Mouse (Mus musculus) lung, adult 18-20 months (tissue): ENCODE results near the gene Casd1.
A peak's percentile ranks its signal among the peaks of the same experiment; 100 is the strongest.
"Not testable (repeated sequence)": the region's sequence is repeated elsewhere in the genome, so short reads cannot be mapped to it uniquely, and the experiment has no call there.

ENCODE experiments used
- DNase-seq, 2 experiments: peaks; one replicate each; pipeline ENCODE4 v3.0.0; 2022; ENCODE audit warnings: mixed read lengths in 2 of 2

The Casd1 gene

GRCm38 (mm10) chr6:4617911-4618310 lies 17.3 kb downstream of the Casd1 start:
- peak; percentile 10 to 11 for DNase-seq

- DNase-seq = no peak
Observed at GRCm38 (mm10) chr6:4631464-4631863, 30.8 kb downstream of the Casd1 start.

DNA sequence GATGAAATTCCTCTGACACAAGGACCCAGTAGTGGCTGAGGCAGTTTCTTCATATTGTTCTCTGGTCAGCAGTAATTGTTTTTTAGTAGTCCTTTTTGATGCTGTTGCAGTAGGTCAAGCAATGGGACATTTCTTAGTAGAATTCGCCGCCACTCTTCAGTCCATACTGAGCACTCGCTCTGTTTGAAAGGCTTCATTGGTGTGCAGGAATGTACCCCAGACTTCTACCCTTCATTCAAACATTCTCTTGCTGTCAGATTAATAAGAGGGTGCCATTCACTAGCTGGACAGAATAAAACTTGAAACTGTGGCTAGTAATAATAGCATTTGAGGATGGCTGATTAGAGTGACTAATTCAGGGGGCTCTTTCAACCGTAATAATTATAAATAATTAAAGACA lies 32.5 kb downstream of the Casd1 start:
- no peak for DNase-seq

DNA sequence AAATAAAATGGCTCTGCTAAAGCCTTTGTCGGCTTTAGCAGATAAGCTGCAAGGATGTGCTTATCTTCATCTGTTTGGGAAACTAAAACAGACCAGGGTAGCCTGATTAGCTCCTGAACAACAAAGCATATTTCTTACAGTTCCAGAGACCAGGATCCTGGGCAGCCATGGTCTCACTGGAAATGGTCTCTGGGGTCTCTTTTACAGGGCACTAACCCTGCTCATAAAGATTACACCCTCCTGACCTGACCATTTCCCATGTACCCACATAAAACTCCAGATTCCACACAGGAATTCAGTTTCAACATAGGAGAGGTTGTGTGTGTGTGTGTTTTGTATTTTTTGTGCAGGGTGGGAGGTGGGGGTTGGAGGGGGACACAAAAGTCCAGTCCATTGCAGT lies 34.2 kb downstream of the Casd1 start:
- DNase-seq = no peak

DNA sequence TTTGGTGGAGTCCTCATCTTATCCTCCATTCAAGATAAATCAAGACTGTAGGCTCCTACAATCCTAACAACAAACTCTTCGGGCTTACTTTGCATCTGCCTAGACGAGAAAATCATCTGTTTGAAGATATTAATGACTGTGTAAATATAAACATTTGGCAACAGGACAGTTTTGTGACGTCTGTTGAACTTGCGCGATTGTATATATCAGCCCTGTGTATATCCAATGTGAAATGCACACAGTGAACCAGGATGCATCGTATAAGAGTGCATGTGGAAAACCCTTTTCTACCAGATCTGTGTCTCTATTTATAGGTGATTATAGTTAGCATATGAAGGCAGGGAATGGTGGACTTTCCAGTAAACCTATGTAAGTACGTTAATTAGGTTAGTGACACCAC lies 41.4 kb downstream of the Casd1 start:
- no peak for DNase-seq

GRCm38 (mm10) chr6:4647351-4647750 lies 46.7 kb downstream of the Casd1 start:
- no peak for DNase-seq

GRCm38 (mm10) chr6:4652596-4653134 lies 52.0 kb downstream of the Casd1 start:
- no peak for DNase-seq

DNA sequence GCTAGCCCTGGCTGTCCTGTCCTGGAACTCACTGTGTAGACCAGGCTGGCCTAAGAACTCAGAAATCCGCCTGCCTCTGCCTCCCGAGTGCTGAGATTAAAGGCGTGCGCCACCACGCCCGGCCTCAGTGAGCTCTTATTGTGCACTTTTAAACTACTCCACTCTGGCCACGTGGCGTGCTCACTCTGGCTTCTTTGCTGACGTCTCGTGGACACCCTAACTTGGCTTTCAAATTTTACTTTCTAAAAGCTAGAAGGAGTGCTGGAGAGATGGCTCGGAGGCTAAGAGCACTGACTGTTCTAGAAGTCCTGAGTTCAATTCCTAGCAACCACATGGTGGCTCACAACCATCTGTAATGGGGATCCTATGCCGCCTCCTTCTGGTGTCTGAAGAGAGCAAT lies 53.1 kb downstream of the Casd1 start:
- not testable (repeated sequence) for DNase-seq

- DNase-seq = no peak
Observed at GRCm38 (mm10) chr6:4655466-4655865, 54.8 kb downstream of the Casd1 start.

DNA sequence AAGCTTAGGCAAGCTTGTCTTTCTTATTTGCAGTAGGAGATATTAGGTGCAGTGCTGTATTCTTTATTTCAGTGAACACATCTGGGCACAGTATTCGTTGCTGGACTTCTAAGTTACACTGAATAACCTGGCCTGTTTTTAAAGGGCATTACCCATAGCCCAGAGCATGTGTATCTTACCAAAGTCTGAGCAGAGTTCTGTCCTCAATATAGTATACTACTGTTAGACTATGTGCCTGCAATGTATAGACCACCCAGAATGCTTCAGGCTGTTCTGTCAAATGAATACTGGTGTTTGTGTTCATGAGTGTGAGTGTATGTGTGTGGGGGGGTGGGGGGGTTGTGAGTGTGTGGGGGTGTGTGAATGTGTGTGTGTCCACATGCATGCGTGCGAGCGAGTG lies 55.3 kb downstream of the Casd1 start:
- DNase-seq = no peak

DNA sequence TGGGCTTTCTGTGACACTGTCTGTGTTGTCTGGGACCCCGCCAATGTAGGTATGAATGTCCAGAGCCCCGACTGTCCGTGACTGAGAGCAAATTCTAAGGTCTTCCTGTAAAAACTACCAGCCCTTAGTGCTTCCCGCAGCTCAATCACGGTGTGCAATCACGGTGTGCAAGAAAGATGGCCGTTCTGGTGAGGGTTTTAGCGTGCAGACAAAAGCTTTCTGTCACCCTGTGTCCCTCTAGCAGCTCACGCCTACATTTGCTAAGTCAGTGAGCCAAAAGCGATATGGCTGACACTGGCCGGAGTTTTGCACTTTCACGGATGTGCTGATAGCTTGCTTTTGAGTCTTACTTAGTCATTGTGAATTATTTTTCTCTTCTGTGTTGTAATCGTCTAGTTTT lies 58.2 kb downstream of the Casd1 start:
- DNase-seq = no peak

- DNase-seq = no peak
Observed at GRCm38 (mm10) chr6:4663516-4663915, 62.9 kb downstream of the Casd1 start.

DNA sequence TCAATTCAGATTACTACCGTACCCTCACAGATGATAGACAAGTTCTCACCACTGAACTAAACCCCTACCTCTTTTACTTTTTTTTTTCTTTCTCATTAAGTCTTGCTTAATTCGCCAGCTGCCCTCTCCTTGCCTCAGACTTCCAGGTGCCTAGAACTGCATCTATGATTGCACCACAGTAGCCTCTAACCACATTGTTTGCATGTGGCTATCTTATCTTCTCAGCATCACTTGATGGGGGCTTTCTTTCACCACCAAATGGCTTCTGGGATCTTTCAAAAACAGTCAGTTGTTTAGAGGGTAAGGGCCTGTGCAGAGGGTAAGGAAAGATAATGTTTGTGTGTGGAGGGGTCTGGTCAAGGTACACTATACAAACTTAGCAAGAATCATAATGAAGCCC lies 63.7 kb downstream of the Casd1 start:
- no peak for DNase-seq

DNA sequence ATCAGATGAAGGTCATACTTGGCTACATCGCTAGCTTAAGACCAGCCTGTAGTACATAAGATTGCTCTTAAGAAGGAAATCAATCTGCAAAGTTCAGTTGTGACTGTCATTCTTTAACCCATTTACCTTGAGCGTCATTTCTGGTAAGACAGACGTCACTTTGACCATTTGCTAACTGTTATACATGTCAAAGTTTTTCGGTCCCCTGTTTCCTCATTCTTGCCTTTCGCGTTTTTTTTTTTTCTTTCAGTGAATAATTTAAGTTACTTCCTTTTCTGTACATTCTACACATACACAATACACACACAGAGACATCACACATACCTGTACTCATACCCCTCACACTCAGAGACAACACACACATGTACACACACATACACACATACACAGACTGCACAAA lies 64.5 kb downstream of the Casd1 start:
- DNase-seq = no peak

GRCm38 (mm10) chr6:4677356-4677761 lies 76.7 kb downstream of the Casd1 start:
- DNase-seq = no peak

GRCm38 (mm10) chr6:4679981-4680380 lies 79.3 kb downstream of the Casd1 start:
- no peak for DNase-seq

GRCm38 (mm10) chr6:4680576-4680975 lies 79.9 kb downstream of the Casd1 start:
- DNase-seq = no peak

DNA sequence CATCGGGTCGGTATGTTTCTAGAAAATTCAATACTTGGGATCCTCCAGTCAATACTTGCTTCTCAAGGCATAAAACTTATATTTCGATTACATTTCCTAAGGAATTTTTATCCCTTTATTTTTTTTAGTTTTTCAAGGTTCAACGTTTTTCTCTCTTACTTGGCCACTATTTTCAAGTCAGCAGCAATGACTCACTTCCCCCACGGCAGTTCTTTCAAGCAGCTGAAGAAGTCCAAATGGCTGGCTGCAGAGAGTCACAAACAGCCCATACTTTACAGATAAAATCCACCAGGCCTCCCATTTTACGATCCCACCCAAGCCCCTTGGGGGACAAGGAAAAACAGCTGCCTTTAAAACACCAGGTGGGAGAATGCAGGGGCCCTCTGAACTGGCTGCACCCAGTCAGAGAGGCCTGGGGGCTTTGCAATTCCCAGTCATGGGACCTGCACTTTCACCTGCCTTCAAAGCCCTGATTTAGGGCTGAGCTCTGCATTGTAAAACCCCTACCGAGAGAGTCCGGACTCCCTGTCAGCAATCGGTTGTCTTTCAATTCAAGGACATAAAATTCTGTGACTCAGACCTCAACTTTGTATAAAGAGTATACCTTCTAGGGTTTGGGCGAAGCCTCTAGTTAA lies 84.2 kb downstream of the Casd1 start:
- DNase-seq = no peak

DNA sequence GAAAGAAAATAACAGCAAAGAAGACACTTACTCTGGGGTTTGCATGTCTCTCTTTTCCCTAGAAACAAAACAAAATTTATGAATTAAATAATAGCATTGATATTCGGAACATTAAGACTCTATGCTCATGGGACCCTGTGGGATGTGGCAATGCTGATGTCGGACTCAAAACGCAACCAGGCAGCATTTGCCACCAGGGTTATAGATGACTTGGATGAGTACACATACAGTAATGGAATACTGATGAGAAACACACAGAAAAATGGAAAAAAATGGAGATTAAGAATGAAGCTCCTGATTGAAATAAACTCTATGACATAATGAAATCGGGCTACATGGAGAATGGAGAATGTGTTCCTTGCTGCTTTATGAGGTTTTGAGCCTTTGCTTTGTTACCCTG lies 89.8 kb downstream of the Casd1 start:
- DNase-seq = no peak
